Mouse (Mus musculus): ENCODE data around the gene Sdk1. TPM values are rescaled to one million over a fixed set of nuclear protein-coding genes. Genes with fewer than 3 reads are reported as not detected.
A peak's percentile ranks its signal among the peaks of the same experiment; 100 is the strongest.

The Sdk1 gene
- polyA plus RNA-seq, 1 experiment from 2014 or later, result 2.0 TPM

- WGBS, result 68% methylated on average over 6 of the region's 6 CpGs
- no peak overlapping the region for H3K4me2 ChIP-seq
- H3K9me3 ChIP-seq, result 0 out of 2 replicates have a peak, but pooled peaks cover 3% of the 10 kb centered on the region
- H3K36me3 ChIP-seq, result no peaks in the 10 kb centered on the region
- H3K9ac ChIP-seq (replicated peaks), result no peak overlapping the region
- H3K4me3 ChIP-seq (replicated peaks), result no peak overlapping the region
- no peaks in the 10 kb centered on the region for H3K27me3 ChIP-seq
- no peak for ATAC-seq (ENCODE audit: insufficient number of reproducible peaks, insufficient read depth, low FRiP score, low TSS enrichment, low read depth)
- H3K4me1 ChIP-seq (replicated peaks), result no peaks in the 10 kb centered on the region
- H3K27ac ChIP-seq, result no peak overlapping the region
Measured at GRCm38 (mm10) chr5:142001131-142001530, 759.8 kb downstream of the Sdk1 start.

DNA sequence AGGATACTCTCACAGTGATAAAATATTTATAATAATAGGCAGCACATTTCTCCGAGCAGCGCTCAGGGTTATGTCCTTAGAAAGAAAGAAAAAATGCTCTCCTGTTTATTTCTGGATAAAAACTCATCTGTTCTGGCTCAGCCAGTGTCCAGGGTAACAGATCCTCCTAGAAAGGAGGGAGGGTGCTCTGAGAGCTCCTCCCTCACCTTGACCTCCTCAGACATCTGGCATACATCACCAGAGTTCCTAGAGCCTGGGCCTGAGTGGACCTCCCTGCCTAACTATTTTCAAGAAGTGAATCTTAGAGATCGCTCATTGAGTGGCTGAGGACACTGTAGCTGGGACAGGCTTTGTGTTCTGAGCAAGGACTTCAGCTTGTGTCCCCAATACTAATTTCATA is 760.7 kb downstream of the Sdk1 start:
- Histone ChIP-seq H3K27me3 (no peaks in the 10 kb centered on the region), H3K9me3 (0 out of 2 replicates have a peak, but pooled peaks cover 3% of the 10 kb centered on the region), H3K4me2 (no peak overlapping the region), H3K27ac (no peak overlapping the region), H3K9ac (replicated peaks) (no peak overlapping the region), H3K36me3 (no peaks in the 10 kb centered on the region), H3K4me3 (replicated peaks) (no peak overlapping the region), H3K4me1 (replicated peaks) (no peaks in the 10 kb centered on the region)
- no peak for ATAC-seq (ENCODE audit: insufficient number of reproducible peaks, insufficient read depth, low FRiP score, low TSS enrichment, low read depth)
- 81% methylated on average over 3 of the region's 3 CpGs for WGBS

- Histone ChIP-seq H3K9ac (replicated peaks) (no peak overlapping the region), H3K4me1 (replicated peaks) (peaks cover 20% of the 10 kb centered on the region), H3K36me3 (no peaks in the 10 kb centered on the region), H3K4me3 (replicated peaks) (no peak overlapping the region), H3K27me3 (no peaks in the 10 kb centered on the region), H3K4me2 (no peak overlapping the region), H3K27ac (peak overlapping the region; percentile 23; the same call in 1 of the 2 replicates), H3K9me3 (no peaks in the 10 kb centered on the region)
- ATAC-seq (ENCODE audit: insufficient number of reproducible peaks, insufficient read depth, low FRiP score, low TSS enrichment, low read depth), result no peak
- 21% methylated on average over 3 of the region's 3 CpGs for WGBS
Measured at GRCm38 (mm10) chr5:142010189-142010588, 768.9 kb downstream of the Sdk1 start.

- H3K4me2 ChIP-seq, result no peak overlapping the region
- no peak overlapping the region for H3K4me3 ChIP-seq (replicated peaks)
- no peaks in the 10 kb centered on the region for H3K36me3 ChIP-seq
- no peak overlapping the region for H3K9ac ChIP-seq (replicated peaks)
- no peaks in the 10 kb centered on the region for H3K9me3 ChIP-seq
- no peak for ATAC-seq (ENCODE audit: insufficient number of reproducible peaks, insufficient read depth, low FRiP score, low TSS enrichment, low read depth)
- WGBS, result 87% methylated on average over 7 of the region's 7 CpGs
- H3K27me3 ChIP-seq, result no peaks in the 10 kb centered on the region
- H3K4me1 ChIP-seq (replicated peaks), result no peaks in the 10 kb centered on the region
- H3K27ac ChIP-seq, result no peak overlapping the region
Measured at GRCm38 (mm10) chr5:142017001-142017400, 775.7 kb downstream of the Sdk1 start.

GRCm38 (mm10) chr5:142022877-142023580 is 781.7 kb downstream of the Sdk1 start:
- Histone ChIP-seq H3K4me2 (no peak overlapping the region), H3K4me1 (replicated peaks) (peaks cover 17% of the 10 kb centered on the region), H3K36me3 (no peaks in the 10 kb centered on the region), H3K9ac (replicated peaks) (no peak overlapping the region), H3K4me3 (replicated peaks) (no peak overlapping the region), H3K27me3 (no peaks in the 10 kb centered on the region), H3K9me3 (no peaks in the 10 kb centered on the region), H3K27ac (no peak overlapping the region)
- 74% methylated on average over 4 of the region's 4 CpGs for WGBS
- ATAC-seq (ENCODE audit: insufficient number of reproducible peaks, insufficient read depth, low FRiP score, low TSS enrichment, low read depth), result no peak

DNA sequence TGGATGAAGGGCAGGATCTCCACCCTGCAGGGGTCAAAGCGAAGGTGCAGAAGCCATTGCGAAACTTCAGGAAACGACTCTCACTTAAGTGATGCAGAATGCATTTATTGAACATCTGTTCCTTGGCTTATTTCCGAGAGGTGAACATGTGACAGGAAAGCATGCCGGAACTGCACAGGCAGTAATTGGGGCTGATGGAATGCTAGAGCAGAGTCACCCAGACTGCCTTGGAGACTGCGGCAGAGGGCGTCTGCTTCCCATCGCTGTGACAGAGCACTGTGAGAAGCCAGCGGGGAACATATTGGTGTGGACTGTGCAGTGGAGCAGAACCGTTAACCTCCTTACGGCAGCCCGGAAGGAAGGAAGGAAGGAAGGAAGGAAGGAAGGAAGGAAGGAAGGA is 783.2 kb downstream of the Sdk1 start:
- H3K4me3 ChIP-seq (replicated peaks), result no peak overlapping the region
- no peaks in the 10 kb centered on the region for H3K36me3 ChIP-seq
- 20% methylated on average over 12 of the region's 12 CpGs for WGBS
- H3K9ac ChIP-seq (replicated peaks), result no peak overlapping the region
- H3K4me1 ChIP-seq (replicated peaks), result peaks cover 17% of the 10 kb centered on the region
- peak overlapping the region; percentile 73 for H3K27ac ChIP-seq
- H3K27me3 ChIP-seq, result no peaks in the 10 kb centered on the region
- no peak for ATAC-seq (ENCODE audit: insufficient number of reproducible peaks, insufficient read depth, low FRiP score, low TSS enrichment, low read depth)
- H3K9me3 ChIP-seq, result no peaks in the 10 kb centered on the region
- 0 out of 2 replicates have a peak overlapping the region, but pooled peaks have one; percentile 6 for H3K4me2 ChIP-seq

GRCm38 (mm10) chr5:142036536-142036935 is 795.2 kb downstream of the Sdk1 start:
- Histone ChIP-seq H3K9ac (replicated peaks) (no peak overlapping the region), H3K4me2 (no peak overlapping the region), H3K4me1 (replicated peaks) (peaks cover 6% of the 10 kb centered on the region), H3K4me3 (replicated peaks) (no peak overlapping the region), H3K9me3 (no peaks in the 10 kb centered on the region), H3K27me3 (no peaks in the 10 kb centered on the region), H3K27ac (no peak overlapping the region), H3K36me3 (no peaks in the 10 kb centered on the region)
- no peak for ATAC-seq (ENCODE audit: insufficient number of reproducible peaks, insufficient read depth, low FRiP score, low TSS enrichment, low read depth)
- WGBS, result 93% methylated on average over 9 of the region's 9 CpGs

GRCm38 (mm10) chr5:142039236-142039635 is 797.9 kb downstream of the Sdk1 start:
- 80% methylated on average over 6 of the region's 6 CpGs for WGBS
- no peak overlapping the region for H3K27ac ChIP-seq
- peaks cover 15% of the 10 kb centered on the region for H3K4me1 ChIP-seq (replicated peaks)
- H3K4me3 ChIP-seq (replicated peaks), result no peak overlapping the region
- no peaks in the 10 kb centered on the region for H3K27me3 ChIP-seq
- no peaks in the 10 kb centered on the region for H3K36me3 ChIP-seq
- H3K9ac ChIP-seq (replicated peaks), result no peak overlapping the region
- no peak overlapping the region for H3K4me2 ChIP-seq
- no peaks in the 10 kb centered on the region for H3K9me3 ChIP-seq
- ATAC-seq (ENCODE audit: insufficient number of reproducible peaks, insufficient read depth, low FRiP score, low TSS enrichment, low read depth), result no peak

- H3K36me3 ChIP-seq, result no peaks in the 10 kb centered on the region
- H3K4me3 ChIP-seq (replicated peaks), result no peak overlapping the region
- no peak overlapping the region for H3K9ac ChIP-seq (replicated peaks)
- no peaks in the 10 kb centered on the region for H3K27me3 ChIP-seq
- H3K4me1 ChIP-seq (replicated peaks), result peaks cover 15% of the 10 kb centered on the region
- no peak overlapping the region for H3K4me2 ChIP-seq
- no peak overlapping the region for H3K27ac ChIP-seq
- ATAC-seq (ENCODE audit: insufficient number of reproducible peaks, insufficient read depth, low FRiP score, low TSS enrichment, low read depth), result no peak
- 87% methylated on average over 4 of the region's 4 CpGs for WGBS
- H3K9me3 ChIP-seq, result no peaks in the 10 kb centered on the region
Measured at GRCm38 (mm10) chr5:142039891-142040530, 798.7 kb downstream of the Sdk1 start.

GRCm38 (mm10) chr5:142041226-142041802 is 800.0 kb downstream of the Sdk1 start:
- peaks cover 15% of the 10 kb centered on the region for H3K4me1 ChIP-seq (replicated peaks)
- H3K4me2 ChIP-seq, result no peak overlapping the region
- no peaks in the 10 kb centered on the region for H3K27me3 ChIP-seq

DNA sequence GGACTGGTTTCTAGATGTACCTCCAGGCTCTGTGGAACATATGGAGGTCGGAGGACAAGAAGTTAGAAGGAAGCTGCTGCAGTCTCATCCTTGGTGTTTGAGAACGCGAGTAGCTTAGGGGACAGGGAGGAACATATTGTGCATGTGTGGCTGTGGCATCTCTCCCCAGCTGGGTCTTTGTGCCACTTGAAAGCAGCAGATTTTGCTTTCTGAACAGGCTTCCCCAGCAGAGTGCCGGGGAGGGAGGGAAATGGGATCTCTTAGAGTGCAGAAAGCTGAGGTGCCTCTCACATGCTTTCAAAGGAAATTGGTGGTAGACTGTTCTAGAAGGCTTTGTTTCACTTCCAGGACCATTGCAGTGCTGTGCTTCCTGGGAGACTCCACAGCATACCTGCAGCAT is 820.5 kb downstream of the Sdk1 start:
- Histone ChIP-seq H3K4me3 (replicated peaks) (no peak overlapping the region), H3K4me2 (no peak overlapping the region), H3K9ac (replicated peaks) (no peak overlapping the region), H3K27ac (no peak overlapping the region), H3K9me3 (peaks cover 9% of the 10 kb centered on the region; the same call in 1 of the 2 replicates), H3K4me1 (replicated peaks) (no peaks in the 10 kb centered on the region), H3K36me3 (no peaks in the 10 kb centered on the region), H3K27me3 (no peaks in the 10 kb centered on the region; the same call in 1 of the 2 replicates)
- WGBS, result 91% methylated on average over 4 of the region's 4 CpGs
- no peak for ATAC-seq (ENCODE audit: insufficient number of reproducible peaks, insufficient read depth, low FRiP score, low TSS enrichment, low read depth)

More at GRCm38 (mm10) chr5:142041226-142041802, 800.0 kb downstream of the Sdk1 start:
- Histone ChIP-seq H3K36me3 (no peaks in the 10 kb centered on the region), H3K9me3 (no peaks in the 10 kb centered on the region), H3K4me3 (replicated peaks) (no peak overlapping the region), H3K27ac (no peak overlapping the region), H3K9ac (replicated peaks) (no peak overlapping the region)
- 46% methylated on average over 8 of the region's 8 CpGs for WGBS
- ATAC-seq (ENCODE audit: insufficient number of reproducible peaks, insufficient read depth, low FRiP score, low TSS enrichment, low read depth), result no peak

Data from limb, embryonic 12.5 days (tissue).